Mouse (Mus musculus) G1E (cell line): ENCODE data around the gene Pcnx3.

ENCODE experiments used
- CTCF ChIP-seq: IDR thresholded peaks from 2 replicates; pipeline ENCODE4 v1.5.1; 2012; ENCODE audit warnings: low read depth, low read length, inconsistent platforms, mixed read lengths
- GATA1 ChIP-seq: IDR thresholded peaks from 2 replicates; pipeline ENCODE4 v1.6.1; 2012; ENCODE audit warnings: borderline replicate concordance, low read length, inconsistent platforms, mixed read lengths
- GATA2 ChIP-seq: IDR thresholded peaks from 2 replicates; pipeline ENCODE4 v1.6.1; 2012; ENCODE audit warnings: low read depth, low read length, inconsistent platforms, borderline replicate concordance
- POLR2AphosphoS5 ChIP-seq: IDR thresholded peaks from 2 replicates; pipeline ENCODE4 v1.6.1; 2012; ENCODE audit warnings: low read depth, low read length, inconsistent platforms; ENCODE audit not compliant: insufficient replicate concordance
- TAL1 ChIP-seq: conservative IDR thresholded peaks from 2 replicates; pipeline ENCODE4 v1.6.1; 2012; ENCODE audit warnings: low read depth, low read length, inconsistent platforms, mixed read lengths

- TF ChIP-seq GATA2 = no peak
- TF ChIP-seq CTCF = no peak
- no peak for TF ChIP-seq GATA1
- no peak for TF ChIP-seq POLR2AphosphoS5
- TF ChIP-seq TAL1 = no peak
These were observed 40.7 kb upstream of the Pcnx3 start, which contains the start of gene Fam89b for GRCm38 (mm10) chr19:5729444-5729815.
